Mouse (Mus musculus) lung, embryonic 16.5 days (tissue): ENCODE data around the gene Skida1. TPM values are rescaled to one million over a fixed set of nuclear protein-coding genes. Genes with fewer than 3 reads are reported as not detected.

Source experiments
- ATAC-seq: fragments of 200-750 bp; cut with Nextera tagmentation; 2 replicates; pipeline ENCODE4 v1.8.0; 2017; ENCODE audit warnings: low read depth, mild to moderate bottlenecking, moderate library complexity
- H3K27ac ChIP-seq: fragments of 300-500 bp; sonication (generic); 2 replicates; pipeline ENCODE4 v1.5.1; 2014; ENCODE audit warnings: mild to moderate bottlenecking, control low read depth, low read length
- H3K27me3 ChIP-seq: fragments of 300-500 bp; sonication (generic); 2 replicates; pipeline ENCODE4 v1.6.1; 2014; ENCODE audit warnings: low read depth, low read length, mixed read lengths; ENCODE audit not compliant: control insufficient read depth, insufficient read depth
- H3K36me3 ChIP-seq: fragments of 300-500 bp; sonication (generic); 2 replicates; pipeline ENCODE4 v1.6.1; 2014; ENCODE audit warnings: low read length; ENCODE audit not compliant: control insufficient read depth, insufficient read depth
- H3K4me1 ChIP-seq: fragments of 300-500 bp; sonication (generic); replicated peaks from 2 replicates; pipeline ENCODE4 v1.6.1; 2014; ENCODE audit warnings: low read length, mixed read lengths; ENCODE audit not compliant: control insufficient read depth, insufficient read depth
- H3K4me2 ChIP-seq: fragments of 300-500 bp; sonication (generic); 2 replicates; pipeline ENCODE4 v1.6.1; 2014; ENCODE audit warnings: low read depth, low read length, control low read depth
- H3K4me3 ChIP-seq: fragments of 300-500 bp; sonication (generic); 2 replicates; pipeline ENCODE4 v1.5.1; 2014; ENCODE audit warnings: mild to moderate bottlenecking, low read length, control low read depth
- H3K9ac ChIP-seq: fragments of 300-500 bp; sonication (generic); 2 replicates; pipeline ENCODE4 v1.6.1; 2014; ENCODE audit warnings: low read length, control low read depth
- H3K9me3 ChIP-seq: fragments of 300-500 bp; sonication (generic); 2 replicates; pipeline ENCODE4 v1.6.1; 2016; ENCODE audit warnings: low read length; ENCODE audit not compliant: control insufficient read depth
- WGBS: fragments of 180-500 bp; shearing (Covaris S2); extraction: QIAGEN DNeasy Blood & Tissue Kit; methylation state at CpG from one replicate; pipeline ENCODE4 v1.1.7; 2014; 5-methylcytosine and 5-hydroxymethylcytosine counted together
- polyA plus RNA-seq: library from polyadenylated mRNA; unstranded; fragments of >200 nt; fragmentation: Nextera tagmentation; extraction: Ambion mirVana; gene quantifications from 2 replicates; pipeline ENCODE4 v1.2.1, GENCODE M21; 2015

Gene Skida1
- polyA plus RNA-seq, 1 experiment from 2014 or later = 5.1 TPM

DNA sequence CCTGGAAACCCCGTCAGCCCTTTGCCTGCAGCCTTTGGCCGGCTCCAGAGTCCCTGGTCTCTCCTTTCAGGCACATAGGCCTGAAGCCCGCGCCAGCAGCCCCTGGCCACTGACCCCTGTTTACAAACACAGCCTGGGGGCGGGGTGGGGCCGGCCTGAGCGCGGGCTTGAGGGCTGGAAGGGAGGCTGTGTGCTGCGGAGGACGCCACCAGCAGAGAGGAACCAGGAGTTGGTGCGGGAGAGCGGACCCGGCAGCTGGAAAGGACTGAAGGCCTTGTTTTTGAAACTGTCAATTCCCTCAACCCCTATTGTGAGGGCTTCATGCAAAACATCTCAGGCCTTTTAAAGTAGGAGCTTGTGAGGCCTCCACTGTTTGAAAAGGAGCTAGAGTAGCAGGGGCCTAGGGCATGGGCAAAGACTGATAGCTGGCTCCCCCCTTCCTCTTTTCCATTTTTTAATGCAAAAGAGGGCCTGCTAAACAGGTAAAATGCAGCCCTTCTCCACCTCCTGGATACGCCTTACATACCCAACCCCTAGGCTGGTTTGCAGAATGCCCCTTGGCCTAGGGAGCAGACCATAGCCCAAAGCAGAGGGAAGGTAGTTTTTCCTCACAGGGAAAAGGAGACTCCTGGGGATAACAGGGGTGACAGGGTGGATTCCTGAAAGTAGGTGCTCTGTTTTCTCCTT, 7.5 kb downstream of the Skida1 start:
- H3K36me3 ChIP-seq = no peaks in the 10 kb centered on the region
- peak overlapping the region; percentile 33 for H3K4me2 ChIP-seq
- no peak overlapping the region for H3K4me3 ChIP-seq
- peak; percentile 65 for ATAC-seq
- H3K9me3 ChIP-seq = no peaks in the 10 kb centered on the region
- peaks cover 51% of the 10 kb centered on the region for H3K4me1 ChIP-seq
- H3K9ac ChIP-seq = peak overlapping the region; percentile 61
- 24% methylated on average over 14 of the region's 14 CpGs for WGBS
- no peaks in the 10 kb centered on the region for H3K27me3 ChIP-seq
- peak overlapping the region; percentile 4 for H3K27ac ChIP-seq

DNA sequence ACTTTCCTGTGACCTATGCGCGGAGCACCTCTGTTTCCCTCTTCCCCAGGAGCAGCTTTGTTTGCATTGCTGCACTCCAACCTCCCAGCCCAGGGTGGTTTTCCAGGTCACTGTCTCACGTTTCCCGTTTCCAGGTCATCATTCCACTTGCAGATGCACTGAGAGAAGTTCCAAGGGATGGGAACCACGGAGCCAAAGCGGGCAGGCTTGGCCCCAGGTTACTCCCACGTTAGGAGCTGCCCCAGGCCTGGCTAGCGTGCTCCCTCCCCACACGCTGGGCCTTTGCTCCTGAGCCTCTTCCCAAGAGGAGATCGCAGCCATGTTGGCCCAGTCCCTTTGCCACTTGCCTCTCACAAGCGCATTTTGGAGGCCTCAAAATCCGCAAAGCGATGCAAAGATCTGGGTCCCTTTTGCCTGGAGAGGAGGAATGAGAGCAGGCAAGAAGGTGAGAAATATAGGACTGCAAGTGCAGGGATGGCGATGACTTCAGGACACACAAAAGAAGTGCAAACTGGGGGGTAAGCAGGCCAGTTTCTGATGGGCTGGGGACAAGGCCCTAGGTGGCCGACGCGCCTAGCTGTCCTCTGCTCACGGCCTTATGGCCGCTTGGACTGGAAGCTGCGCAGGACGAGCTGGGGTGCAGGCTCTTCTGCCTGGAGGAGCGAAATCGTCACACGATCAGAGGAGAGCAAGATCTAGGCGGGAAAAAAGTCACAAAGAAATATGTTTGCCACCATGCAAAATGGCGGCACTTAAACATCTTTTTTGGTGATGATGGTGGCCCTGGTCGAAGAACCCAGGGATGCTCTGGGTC, 8.3 kb downstream of the Skida1 start:
- H3K9ac ChIP-seq = peak overlapping the region; percentile 61
- H3K9me3 ChIP-seq = no peaks in the 10 kb centered on the region
- ATAC-seq = 0 out of 2 replicates have a peak, but pooled peaks have one; percentile 5
- no peaks in the 10 kb centered on the region for H3K27me3 ChIP-seq
- peaks cover 48% of the 10 kb centered on the region for H3K4me1 ChIP-seq
- no peak overlapping the region for H3K4me3 ChIP-seq
- WGBS = 53% methylated on average over 27 of the region's 27 CpGs
- no peaks in the 10 kb centered on the region for H3K36me3 ChIP-seq
- peak overlapping the region; percentile 33 for H3K4me2 ChIP-seq
- peak overlapping the region; percentile 13 for H3K27ac ChIP-seq

DNA sequence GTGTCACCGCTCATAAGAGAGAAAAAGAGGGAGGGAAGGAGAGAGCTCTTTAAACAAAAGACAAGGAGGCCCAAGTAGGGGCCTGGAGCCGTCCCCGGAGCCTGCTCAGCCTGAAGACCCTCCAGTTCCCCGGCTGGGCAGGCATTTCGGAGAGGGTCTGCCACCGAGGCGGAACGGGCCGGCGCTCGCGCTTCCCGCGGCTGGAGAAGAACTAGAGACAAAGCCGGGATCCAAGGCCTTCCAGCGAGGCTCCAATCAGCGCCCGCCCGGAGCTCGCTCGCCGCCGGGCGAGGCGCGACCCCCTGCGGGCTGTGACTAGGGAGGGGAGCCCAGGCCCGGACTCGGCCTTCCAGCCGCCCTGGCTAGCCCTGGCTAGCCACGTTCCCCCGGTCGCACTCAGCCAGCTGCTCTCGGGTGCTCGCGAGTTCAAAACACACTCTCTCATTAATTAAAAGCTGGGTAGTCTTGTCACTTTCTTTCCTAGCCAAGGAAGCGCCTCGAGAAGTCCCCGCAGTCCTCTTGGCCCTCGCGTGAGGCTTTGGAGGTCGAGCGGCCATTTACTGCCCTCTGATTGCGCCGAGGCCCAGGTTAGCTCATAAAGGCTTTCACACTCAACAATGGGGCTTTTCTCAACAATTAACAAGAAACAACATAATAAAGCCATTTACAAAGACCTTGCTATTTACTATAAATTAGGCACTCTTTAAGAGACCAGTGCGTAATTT, 9.1 kb downstream of the Skida1 start:
- H3K4me1 ChIP-seq = peaks cover 44% of the 10 kb centered on the region
- no peaks in the 10 kb centered on the region for H3K27me3 ChIP-seq
- WGBS = 14% methylated on average over 45 of the region's 46 CpGs
- H3K4me2 ChIP-seq = peak overlapping the region; percentile 54
- peak overlapping the region; percentile 2; the same call in 1 of the 2 replicates for H3K27ac ChIP-seq
- H3K9me3 ChIP-seq = no peaks in the 10 kb centered on the region
- H3K9ac ChIP-seq = peak overlapping the region; percentile 77
- H3K36me3 ChIP-seq = no peaks in the 10 kb centered on the region
- ATAC-seq = peak; percentile 73
- H3K4me3 ChIP-seq = peak overlapping the region; percentile 35

DNA sequence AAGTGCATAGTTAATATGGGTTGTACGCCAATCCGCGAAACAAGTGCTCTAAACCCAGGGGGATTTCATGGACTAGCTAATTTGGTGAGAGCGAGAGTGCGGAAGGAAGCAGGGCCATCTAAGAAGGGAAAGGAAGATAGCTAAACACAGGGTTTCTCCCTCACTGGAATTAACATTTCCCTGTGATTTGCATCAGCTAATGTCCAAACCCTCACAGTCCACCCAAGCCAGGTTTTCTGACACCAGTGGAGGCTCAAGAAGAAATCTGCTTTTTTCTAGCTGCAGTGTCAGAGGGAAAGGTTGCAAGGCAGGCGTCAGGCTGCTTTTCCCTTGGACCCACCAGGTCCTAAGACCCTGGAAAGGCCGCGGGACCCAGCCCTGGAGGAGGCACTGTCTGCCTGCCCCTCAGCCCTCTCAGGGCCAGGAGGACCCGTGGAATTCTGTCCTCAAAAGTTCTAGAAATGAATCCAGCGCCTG, 9.9 kb downstream of the Skida1 start:
- H3K4me3 ChIP-seq = no peak overlapping the region
- peak overlapping the region; percentile 77; the same call in 1 of the 2 replicates for H3K9ac ChIP-seq
- 67% methylated on average over 10 of the region's 10 CpGs for WGBS
- no peaks in the 10 kb centered on the region for H3K27me3 ChIP-seq
- H3K4me2 ChIP-seq = no peak overlapping the region
- H3K9me3 ChIP-seq = no peaks in the 10 kb centered on the region
- H3K36me3 ChIP-seq = no peaks in the 10 kb centered on the region
- peak; percentile 39; the same call in 1 of the 2 replicates for ATAC-seq
- peaks cover 38% of the 10 kb centered on the region for H3K4me1 ChIP-seq
- no peak overlapping the region; the same call in 1 of the 2 replicates for H3K27ac ChIP-seq

DNA sequence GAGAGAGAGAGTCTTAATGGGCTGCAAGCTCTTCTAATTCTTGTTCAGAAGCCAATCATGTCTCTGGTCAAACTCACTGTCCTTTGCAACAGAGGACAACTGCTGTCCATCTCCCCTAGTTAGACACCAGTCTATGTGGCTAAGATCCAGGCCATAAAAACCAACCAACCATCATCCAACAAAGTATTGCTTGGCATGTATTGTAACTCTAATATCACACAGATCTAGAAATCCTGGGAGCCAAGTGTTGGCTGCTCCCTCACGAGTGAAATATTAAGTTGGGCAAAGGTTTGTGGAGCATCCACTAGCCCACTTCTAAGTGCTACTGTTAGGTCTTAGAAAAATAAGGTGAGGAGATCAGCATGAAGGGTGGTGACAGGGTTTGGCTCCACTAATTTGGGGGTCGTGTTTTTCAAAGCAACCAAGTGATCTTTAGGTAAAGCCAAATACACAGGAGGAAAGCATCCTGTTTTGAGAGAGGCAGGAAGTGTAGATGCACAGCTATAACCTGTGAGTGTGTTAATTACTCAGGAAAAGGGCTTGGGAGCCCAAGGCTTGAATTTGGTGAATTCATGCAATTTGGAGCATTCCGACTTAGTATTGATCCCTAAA, 10.6 kb downstream of the Skida1 start:
- ATAC-seq = no peak
- H3K9me3 ChIP-seq = no peaks in the 10 kb centered on the region
- 65% methylated on average over 3 of the region's 3 CpGs for WGBS
- H3K36me3 ChIP-seq = no peaks in the 10 kb centered on the region
- no peak overlapping the region for H3K27ac ChIP-seq
- H3K4me2 ChIP-seq = no peak overlapping the region
- no peak overlapping the region for H3K9ac ChIP-seq
- H3K4me1 ChIP-seq = peaks cover 34% of the 10 kb centered on the region
- H3K27me3 ChIP-seq = no peaks in the 10 kb centered on the region
- H3K4me3 ChIP-seq = no peak overlapping the region

DNA sequence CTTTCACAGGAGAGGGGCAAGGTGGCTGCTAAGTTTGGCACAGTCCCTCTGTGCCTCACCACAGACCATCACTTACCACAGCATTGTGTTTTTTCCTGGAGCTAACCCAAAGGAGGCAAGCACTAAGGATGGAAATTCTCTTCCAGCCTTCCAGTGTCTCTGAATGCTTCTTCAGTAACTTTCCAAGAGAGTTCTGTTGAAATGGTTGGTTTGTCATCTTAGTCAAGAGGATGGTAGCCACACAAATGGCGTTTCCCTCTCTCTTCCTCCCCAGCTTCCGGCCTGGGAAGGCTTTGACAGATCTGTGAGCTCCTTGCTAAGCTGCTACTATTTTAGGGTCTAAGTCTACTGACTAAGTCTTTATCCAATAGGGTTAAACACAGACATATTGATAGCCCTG, 11.4 kb downstream of the Skida1 start, which contains the start of gene A930004D18Rik:
Gene A930004D18Rik (minus strand): TSS at position 247 of the 400 bp plus-strand sequence.
- Histone ChIP-seq H3K9ac (no peak within 1 kb of the TSS), H3K9me3 (no peaks in the 10 kb centered on the region), H3K36me3 (no peaks in the 10 kb centered on the region), H3K27me3 (no peaks in the 10 kb centered on the region), H3K4me1 (peaks cover 29% of the 10 kb centered on the region), H3K27ac (no peak within 1 kb of the TSS), H3K4me2 (no peak within 1 kb of the TSS), H3K4me3 (no peak within 1 kb of the TSS)
- WGBS = 59% methylated on average over 2 of the region's 2 CpGs
- ATAC-seq = no peak

DNA sequence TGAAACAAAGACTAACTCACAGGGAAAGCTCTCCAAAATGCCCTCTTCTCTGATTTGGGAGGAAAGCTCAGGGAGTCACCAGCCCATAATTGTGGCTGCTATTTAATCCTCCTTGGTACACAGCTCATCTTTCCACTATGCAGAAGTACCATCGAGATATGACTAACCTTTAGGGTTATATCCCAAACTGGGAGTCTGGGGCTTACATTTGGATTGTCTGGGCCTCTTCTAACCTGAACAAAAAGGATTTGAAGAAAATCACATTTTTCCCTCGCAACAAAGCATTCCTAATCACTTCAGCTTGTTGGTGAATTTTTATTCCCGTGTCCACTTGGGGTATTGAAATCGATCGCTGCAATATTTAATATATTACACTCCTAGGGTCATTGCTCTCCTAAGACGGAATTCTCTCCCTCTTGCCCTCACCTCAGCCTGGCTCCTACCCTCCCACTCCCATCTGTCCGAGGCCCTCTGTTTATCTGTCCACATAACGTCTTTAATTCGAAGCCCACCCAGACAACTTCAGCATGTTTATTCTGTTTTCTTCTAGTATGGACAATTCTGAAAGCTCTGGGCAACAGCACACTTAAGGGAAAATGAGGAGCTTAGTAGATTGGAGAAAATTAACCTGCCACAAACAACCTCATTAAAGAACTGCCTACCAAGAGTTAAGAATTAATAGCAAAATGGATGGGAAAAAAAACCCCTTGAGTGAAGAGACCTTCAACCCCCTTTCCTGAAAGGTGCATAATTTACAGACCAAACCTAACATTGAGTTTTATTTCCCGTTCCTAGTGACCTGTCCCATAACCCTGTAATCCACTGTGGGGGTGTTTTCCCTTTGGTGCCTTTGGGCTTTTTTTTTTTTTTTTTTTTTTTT, 14.2 kb downstream of the Skida1 start:
- Histone ChIP-seq H3K9ac (no peak overlapping the region), H3K4me3 (no peak overlapping the region), H3K36me3 (no peaks in the 10 kb centered on the region), H3K4me1 (peaks cover 16% of the 10 kb centered on the region), H3K27ac (no peak overlapping the region), H3K9me3 (no peaks in the 10 kb centered on the region), H3K27me3 (no peaks in the 10 kb centered on the region), H3K4me2 (no peak overlapping the region)
- 78% methylated on average over 10 of the region's 10 CpGs for WGBS
- ATAC-seq = no peak
